ENCODE assay signal across 9 mouse cellular contexts in genomic region chr9:21197981-21198380, GRCm38 (mm10). TPM values are rescaled to one million over a fixed set of nuclear protein-coding genes. Genes with fewer than 3 reads are reported as not detected.
DNase-seq lines count a peak whose midpoint lies in the region; ATAC-seq lines count a peak whose summit lies in the region.
"Had no signal": no experiment of that assay in that cellular context is flagged by ENCODE, and none has a peak within 500 bp of the region (broad histone marks: within the 10 kb centered on the region; RNA-seq: fewer than 3 reads in every experiment).

No protein-coding gene starts in this region.

- peak overlapping the region; percentile 65 for H3K4me2 ChIP-seq in forebrain, embryonic 13.5 days
- H3K4me2 ChIP-seq in neural tube, embryonic 11.5 days (ENCODE audit: low read depth): peak overlapping the region; percentile 47

- peak; percentile 44 for DNase-seq in cerebellum, adult 18-20 months
- DNase-seq in cerebellum, adult 11 months: no peak
- peak; percentile 71 to 81 for DNase-seq in layer of hippocampus, postnatal 36 days
- peak; percentile 74 for DNase-seq in neural tube, embryonic 11.5 days (ENCODE audit: low spot score)
- DNase-seq in heart, postnatal 36 days: no peak
- no peak for DNase-seq in heart, adult 11 months
- no peak for DNase-seq in c-Kit-positive CD71-positive TER-119-positive erythroid progenitor cells, embryonic 14.5 days (ENCODE audit: low spot score)

- no peaks in the 10 kb centered on the region for H3K27me3 ChIP-seq in forebrain, embryonic 13.5 days
- no peaks in the 10 kb centered on the region for H3K27me3 ChIP-seq in neural tube, embryonic 11.5 days (ENCODE audit: control insufficient read depth, insufficient read depth, low read length)
- H3K27me3 ChIP-seq: megakaryocyte, embryonic 14.5 days had no signal

- H3K36me3 ChIP-seq in forebrain, embryonic 13.5 days (ENCODE audit: poor library complexity, severe bottlenecking): no peaks in the 10 kb centered on the region
- no peaks in the 10 kb centered on the region for H3K36me3 ChIP-seq in neural tube, embryonic 11.5 days (ENCODE audit: control insufficient read depth, insufficient read depth, low read length)

- H3K9ac ChIP-seq in forebrain, embryonic 13.5 days: peak overlapping the region; percentile 74
- H3K9ac ChIP-seq in neural tube, embryonic 11.5 days (ENCODE audit: low read length): no peak overlapping the region

- WGBS in forebrain, embryonic 13.5 days: 6% methylated on average over 4 of the region's 4 CpGs
- 22% methylated on average over 4 of the region's 4 CpGs for WGBS in neural tube, embryonic 11.5 days

- peaks cover 30% of the 10 kb centered on the region for H3K4me1 ChIP-seq in forebrain, embryonic 13.5 days
- peaks cover 15% of the 10 kb centered on the region for H3K4me1 ChIP-seq in neural tube, embryonic 11.5 days (ENCODE audit: control insufficient read depth, insufficient read depth, low read length)

- intact Hi-C loops in heart, postnatal 36 days (cut with DNase I): no loop called here

- peak overlapping the region; percentile 54 for H3K4me3 ChIP-seq in forebrain, embryonic 13.5 days
- peak overlapping the region; percentile 18; the same call in 1 of the 2 replicates for H3K4me3 ChIP-seq in neural tube, embryonic 11.5 days (ENCODE audit: low read depth, low read length)
- H3K4me3 ChIP-seq: megakaryocyte, embryonic 14.5 days had no signal

- ATAC-seq in forebrain, embryonic 13.5 days: peak; percentile 91
- ATAC-seq in neural tube, embryonic 11.5 days (ENCODE audit: insufficient read depth, low FRiP score, low TSS enrichment): peak; percentile 58; the same call in 1 of the 2 replicates

- no peaks in the 10 kb centered on the region for H3K9me3 ChIP-seq in forebrain, embryonic 13.5 days (replicated peaks)
- no peaks in the 10 kb centered on the region for H3K9me3 ChIP-seq in neural tube, embryonic 11.5 days (ENCODE audit: control insufficient read depth, low read length)
- H3K9me3 ChIP-seq: megakaryocyte, embryonic 14.5 days had no signal

- H3K27ac ChIP-seq in forebrain, embryonic 13.5 days: peak overlapping the region; percentile 35; the same call in 1 of the 2 replicates
- no peak overlapping the region for H3K27ac ChIP-seq in neural tube, embryonic 11.5 days (ENCODE audit: low read depth, low read length)

RNA-seq across cellular contexts. Expression of gene Pde4a, which starts 32.5 kb away (rescaled TPM):
- 15.7 TPM in 2 replicates for polyA plus RNA-seq in forebrain, embryonic 13.5 days (2015; fragmentation: Nextera tagmentation; extraction: Ambion mirVana)
- 10 to 100 TPM; 84.2 to 86.8 TPM for total RNA-seq in layer of hippocampus, postnatal 36 days (2021)
- 5.4 and 7.5 TPM in 2 replicates for polyA plus RNA-seq in neural tube, embryonic 11.5 days (2014; fragmentation: Nextera tagmentation; extraction: Ambion mirVana)
- 10 to 100 TPM; 45.9 to 52.0 TPM for total RNA-seq in heart, postnatal 36 days (2021)

RNA-seq across cellular contexts. Expression of gene Keap1, which starts 41.2 kb away (rescaled TPM):
- polyA plus RNA-seq in forebrain, embryonic 13.5 days (2015; fragmentation: Nextera tagmentation; extraction: Ambion mirVana): 55.7 and 60.0 TPM in 2 replicates
- total RNA-seq in layer of hippocampus, postnatal 36 days (2021): 10 to 100 TPM; 57.2 to 58.1 TPM
- polyA plus RNA-seq in neural tube, embryonic 11.5 days (2014; fragmentation: Nextera tagmentation; extraction: Ambion mirVana): 32.3 and 34.1 TPM in 2 replicates
- 10 to 100 TPM; 41.9 to 43.1 TPM for total RNA-seq in heart, postnatal 36 days (2021)

RNA-seq across cellular contexts. Expression of gene Cdc37, which starts 48.2 kb away (rescaled TPM):
- polyA plus RNA-seq in forebrain, embryonic 13.5 days (2015; fragmentation: Nextera tagmentation; extraction: Ambion mirVana): 229 and 232 TPM in 2 replicates
- 100 to 1,000 TPM; 142 to 150 TPM for total RNA-seq in layer of hippocampus, postnatal 36 days (2021)
- 319 and 341 TPM in 2 replicates for polyA plus RNA-seq in neural tube, embryonic 11.5 days (2014; fragmentation: Nextera tagmentation; extraction: Ambion mirVana)
- 100 to 1,000 TPM; 157 to 165 TPM for total RNA-seq in heart, postnatal 36 days (2021)

RNA-seq across cellular contexts. Expression of gene S1pr5, which starts 50.3 kb away (rescaled TPM):
- 0.37 and 0.55 TPM in 2 replicates for polyA plus RNA-seq in forebrain, embryonic 13.5 days (2015; fragmentation: Nextera tagmentation; extraction: Ambion mirVana)
- total RNA-seq in layer of hippocampus, postnatal 36 days (2021): 10 to 100 TPM; 11.1 to 11.2 TPM
- polyA plus RNA-seq in neural tube, embryonic 11.5 days (2014; fragmentation: Nextera tagmentation; extraction: Ambion mirVana): 0.73 and 1.7 TPM in 2 replicates
- 1 to 10 TPM in 1 of 2 experiments, under 1 TPM in 1; 0.69 to 1.1 TPM for total RNA-seq in heart, postnatal 36 days (2021)

Comparison
In these comparisons a context has a peak if more than half of its experiments do, and no peak if none do; other contexts are left out.
1. DNase-seq: peak in cerebellum, adult 18-20 months (2 of 2), layer of hippocampus, postnatal 36 days (2 of 2) and neural tube, embryonic 11.5 days (single experiment); none in cerebellum, adult 11 months (single experiment), heart, postnatal 36 days (0 of 2), heart, adult 11 months (single experiment) and c-Kit-positive CD71-positive TER-119-positive erythroid progenitor cells, embryonic 14.5 days (single experiment).